Mouse (Mus musculus) megakaryocyte, embryonic 14.5 days (primary cell): ENCODE results near the gene Myom1.
"Not testable (repeated sequence)": the region's sequence is repeated elsewhere in the genome, so short reads cannot be mapped to it uniquely, and the experiment has no call there.

Experiments used
- FLI1 ChIP-seq: IDR thresholded peaks from 2 replicates; pipeline ENCODE4 v1.6.1; 2012; ENCODE audit warnings: low read length, inconsistent platforms, mixed read lengths
- GATA1 ChIP-seq: IDR thresholded peaks from 3 replicates; pipeline ENCODE4 v1.6.1; 2012; ENCODE audit warnings: mixed read lengths, low read length, inconsistent platforms, borderline replicate concordance

DNA sequence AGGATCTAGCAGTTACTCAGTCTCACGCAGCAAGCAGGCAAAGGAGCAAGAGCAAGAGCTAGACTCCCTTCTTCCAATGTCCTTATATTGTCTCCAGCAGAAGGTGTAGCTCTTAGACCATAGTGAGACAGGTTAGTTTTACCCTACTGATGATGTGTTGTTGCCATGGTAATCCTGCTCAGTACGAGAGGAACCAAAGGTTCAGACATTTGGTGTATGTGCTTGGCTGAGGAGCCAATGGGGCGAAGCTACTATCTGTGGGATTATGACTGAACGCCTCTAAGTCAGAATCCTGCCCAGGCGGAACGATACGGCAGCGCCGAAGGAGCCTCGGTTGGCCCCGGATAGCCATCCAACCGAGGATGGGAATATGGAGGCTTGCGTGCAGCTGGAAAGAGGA is 38.9 kb upstream of the Myom1 start:
- not testable (repeated sequence) for TF ChIP-seq FLI1, GATA1
